Mouse (Mus musculus) heart, embryonic 13.5 days (tissue): ENCODE results near the gene Prss16. TPM values are rescaled to one million over a fixed set of nuclear protein-coding genes. Genes with fewer than 3 reads are reported as not detected.
"Not testable (repeated sequence)": the region's sequence is repeated elsewhere in the genome, so short reads cannot be mapped to it uniquely, and the experiment has no call there.

Experiments used
- ATAC-seq: fragments of 200-750 bp; cut with Nextera tagmentation; 2 replicates; pipeline ENCODE4 v1.8.0; 2017; ENCODE audit warnings: moderate TSS enrichment; ENCODE audit not compliant: insufficient number of reproducible peaks, low FRiP score, low TSS enrichment; ENCODE audit errors: extremely low read depth
- H3K27ac ChIP-seq: fragments of 300-500 bp; sonication (generic); replicated peaks from 2 replicates; pipeline ENCODE4 v1.5.1; 2015; ENCODE audit warnings: moderate library complexity, mild to moderate bottlenecking, inconsistent platforms
- H3K27me3 ChIP-seq: fragments of 300-500 bp; sonication (generic); replicated peaks from 2 replicates; pipeline ENCODE4 v1.6.1; 2015; ENCODE audit warnings: mild to moderate bottlenecking, inconsistent platforms
- H3K36me3 ChIP-seq: fragments of 300-500 bp; sonication (generic); 2 replicates; pipeline ENCODE4 v1.6.1; 2015; ENCODE audit warnings: mild to moderate bottlenecking, inconsistent platforms
- H3K4me1 ChIP-seq: fragments of 300-500 bp; sonication (generic); 2 replicates; pipeline ENCODE4 v1.6.1; 2015; ENCODE audit warnings: inconsistent platforms
- H3K4me2 ChIP-seq: fragments of 300-500 bp; sonication (generic); 2 replicates; pipeline ENCODE4 v1.6.1; 2015; ENCODE audit warnings: inconsistent platforms, mild to moderate bottlenecking, moderate library complexity
- H3K4me3 ChIP-seq: fragments of 300-500 bp; sonication (generic); 2 replicates; pipeline ENCODE4 v1.5.1; 2015; ENCODE audit warnings: moderate library complexity, mild to moderate bottlenecking, inconsistent platforms
- H3K9ac ChIP-seq: fragments of 300-500 bp; sonication (generic); 2 replicates; pipeline ENCODE4 v1.6.1; 2015; ENCODE audit warnings: inconsistent platforms, mild to moderate bottlenecking, moderate library complexity
- H3K9me3 ChIP-seq: fragments of 300-500 bp; sonication (generic); 2 replicates; pipeline ENCODE4 v1.6.1; 2016; ENCODE audit warnings: inconsistent platforms
- WGBS: fragments of 180-500 bp; shearing (Covaris S2); methylation state at CpG from one replicate; pipeline ENCODE4 v1.1.7; 2015; ENCODE audit warnings: mixed read lengths; 5-methylcytosine and 5-hydroxymethylcytosine counted together
- polyA plus RNA-seq: library from polyadenylated mRNA; unstranded; fragments of >200 nt; fragmentation: Nextera tagmentation; extraction: Ambion mirVana; gene quantifications from 2 replicates; pipeline ENCODE4 v1.2.1, GENCODE M21; 2015

Prss16 gene
- polyA plus RNA-seq, 1 experiment from 2014 or later = 3.3 TPM

DNA sequence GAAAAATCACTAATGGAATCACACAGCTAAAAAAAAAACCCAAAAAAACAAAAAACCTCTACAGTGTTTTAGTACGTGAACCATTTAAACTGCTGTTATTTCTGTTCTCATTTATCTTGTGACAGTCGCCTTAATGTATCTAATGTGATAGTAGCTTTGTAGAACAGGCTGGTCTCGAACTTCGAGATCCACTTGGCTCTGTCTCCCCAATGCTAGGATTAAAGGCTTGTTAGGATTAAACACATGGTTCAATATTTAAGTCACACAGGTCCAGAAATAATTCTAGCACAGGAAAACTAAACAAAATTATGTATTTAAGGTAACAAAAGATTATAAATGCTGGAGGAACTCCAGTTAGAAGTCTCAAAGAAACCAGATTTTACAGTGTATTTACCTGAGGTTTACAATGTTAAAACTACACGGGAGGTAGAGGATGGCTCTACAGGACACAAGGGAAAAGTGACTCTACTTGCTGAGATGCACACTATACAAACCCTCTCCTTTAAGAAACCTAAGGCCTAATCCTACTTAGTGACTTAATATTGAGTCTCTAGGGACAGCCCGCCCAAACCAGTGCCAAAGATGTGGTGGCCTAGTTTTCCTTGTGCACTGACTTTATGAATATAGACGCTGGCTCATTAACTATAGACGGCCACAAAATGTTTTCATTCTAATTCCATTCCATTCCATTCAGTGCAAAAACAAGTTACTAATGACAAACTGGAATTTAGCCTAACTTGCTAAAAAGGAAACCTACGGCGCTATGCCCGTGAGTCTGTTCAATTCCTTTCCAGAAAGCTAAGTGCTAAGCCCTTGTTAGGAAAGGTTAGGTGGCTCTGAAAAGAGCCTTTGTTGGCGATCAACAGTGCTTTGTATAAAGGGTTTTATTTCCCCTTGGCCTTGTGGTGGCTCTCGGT lies 32.4 kb upstream of the Prss16 start:
- H3K4me3 ChIP-seq = peak overlapping the region; percentile 55
- H3K36me3 ChIP-seq = no peaks in the 10 kb centered on the region
- H3K4me1 ChIP-seq = peaks cover 38% of the 10 kb centered on the region
- H3K9ac ChIP-seq = peak overlapping the region; percentile 78
- peak overlapping the region; percentile 89 for H3K4me2 ChIP-seq
- ATAC-seq = no peak
- H3K27me3 ChIP-seq = no peaks in the 10 kb centered on the region
- H3K27ac ChIP-seq = peak overlapping the region; percentile 91
- H3K9me3 ChIP-seq = no peaks in the 10 kb centered on the region
- 5% methylated on average over 13 of the region's 13 CpGs for WGBS

DNA sequence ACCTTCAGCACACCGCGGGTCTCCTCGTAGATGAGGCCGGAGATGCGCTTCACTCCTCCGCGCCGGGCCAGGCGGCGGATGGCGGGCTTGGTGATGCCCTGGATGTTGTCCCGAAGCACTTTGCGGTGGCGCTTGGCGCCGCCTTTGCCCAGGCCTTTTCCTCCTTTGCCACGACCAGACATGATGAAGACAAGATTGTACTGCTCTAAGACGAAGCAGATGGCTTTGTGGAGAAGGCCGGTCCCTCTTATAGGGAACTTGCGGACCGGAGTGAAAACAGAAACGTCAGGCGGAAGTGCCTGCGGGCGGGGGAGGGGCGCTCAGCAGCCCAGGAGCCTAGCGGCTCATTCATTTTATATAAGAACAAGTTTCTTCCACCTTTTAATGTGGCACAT lies 31.6 kb upstream of the Prss16 start, which contains the start of gene Hist1h4i:
TSS of gene Hist1h4i (minus strand) at position 221 of the 395 bp plus-strand sequence.
- not testable (repeated sequence) for H3K9me3 ChIP-seq, H3K27me3 ChIP-seq, H3K36me3 ChIP-seq
- peak; percentile 65 for ATAC-seq
- Histone ChIP-seq H3K4me2 (peak within 1 kb of the TSS; percentile 89), H3K4me3 (peak within 1 kb of the TSS; percentile 55), H3K4me1 (peaks cover 46% of the 10 kb centered on the region), H3K9ac (peak within 1 kb of the TSS; percentile 83), H3K27ac (peak within 1 kb of the TSS; percentile 91)
- WGBS = under 1% methylated on average over 26 of the region's 27 CpGs

DNA sequence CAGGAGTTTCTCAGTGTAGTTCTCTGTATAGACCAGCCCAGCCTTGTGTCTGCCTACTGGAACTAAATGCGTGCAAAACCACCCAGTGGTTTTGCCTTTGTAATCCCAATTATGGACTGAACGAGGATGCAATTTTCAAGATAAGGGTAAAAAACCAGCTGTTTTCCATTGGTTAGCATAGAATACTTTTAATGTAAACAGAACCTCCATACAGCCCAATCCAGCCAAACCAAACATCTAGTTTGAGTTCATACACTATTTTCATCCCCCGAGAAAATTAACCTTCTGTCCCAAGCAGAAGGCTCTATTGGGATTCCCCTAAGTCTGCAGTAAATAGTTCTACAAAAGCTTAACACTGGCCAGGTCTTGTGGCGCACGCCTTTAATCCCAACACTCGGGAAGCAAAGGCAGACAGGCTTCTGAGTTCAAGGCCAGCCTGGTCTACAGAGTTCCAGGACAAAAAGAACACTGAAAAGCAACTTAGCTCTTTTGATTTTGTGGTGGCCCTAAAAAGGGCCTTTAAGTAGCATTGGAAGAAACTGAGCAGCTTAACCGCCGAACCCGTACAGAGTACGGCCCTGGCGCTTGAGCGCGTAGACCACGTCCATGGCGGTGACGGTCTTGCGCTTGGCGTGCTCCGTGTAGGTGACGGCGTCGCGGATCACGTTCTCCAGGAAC lies 31.1 kb upstream of the Prss16 start:
- Histone ChIP-seq H3K27me3 (no peaks in the 10 kb centered on the region), H3K27ac (peak overlapping the region; percentile 91), H3K9me3 (no peaks in the 10 kb centered on the region), H3K4me3 (peak overlapping the region; percentile 55), H3K9ac (peak overlapping the region; percentile 83), H3K4me1 (peaks cover 47% of the 10 kb centered on the region), H3K36me3 (no peaks in the 10 kb centered on the region), H3K4me2 (peak overlapping the region; percentile 89)
- ATAC-seq = no peak
- WGBS = 1% methylated on average over 23 of the region's 24 CpGs

DNA sequence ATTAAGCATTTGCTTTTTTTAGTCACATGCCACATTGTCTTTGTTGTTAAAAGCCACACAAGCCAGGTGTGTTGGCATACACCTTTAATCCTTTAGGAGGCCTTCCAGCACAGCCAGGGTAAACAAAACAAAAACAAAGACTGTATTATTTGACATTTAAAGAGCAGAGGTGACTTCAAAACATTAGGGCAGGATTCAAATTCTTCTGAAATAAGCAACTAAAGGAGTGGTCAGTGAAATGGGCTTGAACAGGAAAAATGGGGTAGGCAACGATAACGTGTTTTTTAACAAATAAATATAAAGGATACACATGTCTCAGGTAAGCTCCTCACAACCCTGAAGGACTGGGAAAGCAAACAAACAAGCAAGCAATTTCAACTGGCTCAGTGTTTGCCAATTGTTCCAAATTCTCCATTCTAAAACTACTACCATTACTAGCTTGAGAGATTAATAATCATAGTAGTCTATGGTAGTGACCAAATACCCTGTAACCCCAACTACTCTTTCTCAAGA lies 30.5 kb upstream of the Prss16 start:
- Histone ChIP-seq H3K4me2 (peak overlapping the region; percentile 89), H3K9ac (peak overlapping the region; percentile 83), H3K36me3 (no peaks in the 10 kb centered on the region), H3K4me3 (peak overlapping the region; percentile 55), H3K27ac (peak overlapping the region; percentile 91), H3K27me3 (no peaks in the 10 kb centered on the region), H3K4me1 (peaks cover 47% of the 10 kb centered on the region), H3K9me3 (no peaks in the 10 kb centered on the region)
- WGBS = 10% methylated on average over 2 of the region's 2 CpGs
- ATAC-seq = no peak

DNA sequence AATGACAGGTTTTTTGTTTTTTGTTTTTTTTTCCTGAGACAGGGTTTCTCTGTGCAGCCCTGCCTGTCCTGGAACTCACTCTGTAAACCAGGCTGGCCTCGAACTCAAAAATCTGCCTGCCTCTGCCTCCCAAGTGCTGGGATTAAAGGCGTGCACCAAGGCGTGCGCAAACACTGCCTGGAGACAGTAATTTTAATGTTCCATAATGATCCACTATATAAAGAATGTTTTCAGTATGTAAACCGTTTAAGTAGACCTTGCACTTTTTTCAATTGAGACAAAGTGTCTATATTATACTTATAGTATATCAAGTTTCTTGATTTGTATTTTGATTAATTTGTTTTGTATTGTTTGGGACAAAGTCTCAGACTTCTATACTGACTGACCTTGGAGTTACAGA lies 29.8 kb upstream of the Prss16 start:
- Histone ChIP-seq H3K27ac (no peak overlapping the region), H3K9ac (no peak overlapping the region), H3K4me1 (peaks cover 50% of the 10 kb centered on the region), H3K9me3 (no peaks in the 10 kb centered on the region), H3K4me3 (no peak overlapping the region), H3K36me3 (no peaks in the 10 kb centered on the region), H3K27me3 (no peaks in the 10 kb centered on the region), H3K4me2 (peak overlapping the region; percentile 89)
- no peak for ATAC-seq
- WGBS = 69% methylated on average over 5 of the region's 5 CpGs

DNA sequence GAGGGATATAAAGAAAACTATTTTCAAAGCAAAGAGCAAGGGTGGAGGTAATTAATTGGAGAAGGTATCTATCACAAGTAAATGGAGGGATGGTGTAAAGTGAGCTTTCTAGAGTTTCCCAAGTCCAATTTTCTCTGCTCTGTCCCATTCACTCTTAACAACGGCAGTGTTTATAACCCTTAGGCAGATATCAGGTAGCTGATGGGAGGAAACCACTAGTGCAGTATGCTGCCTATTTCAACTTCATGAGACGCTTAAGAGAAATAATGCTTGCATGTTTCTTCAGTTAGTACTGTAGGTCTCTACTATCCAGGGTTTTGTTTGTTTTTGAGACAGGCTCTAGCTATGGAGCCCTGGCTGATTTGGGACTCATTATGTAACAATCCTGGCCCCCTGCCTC lies 27.9 kb upstream of the Prss16 start:
- Histone ChIP-seq H3K9me3 (no peaks in the 10 kb centered on the region), H3K27me3 (no peaks in the 10 kb centered on the region), H3K36me3 (no peaks in the 10 kb centered on the region), H3K27ac (no peak overlapping the region), H3K4me2 (peak overlapping the region; percentile 78; the same call in 1 of the 2 replicates), H3K4me3 (no peak overlapping the region), H3K4me1 (peaks cover 50% of the 10 kb centered on the region), H3K9ac (no peak overlapping the region)
- WGBS = 80% methylated on average over 2 of the region's 2 CpGs
- no peak for ATAC-seq

DNA sequence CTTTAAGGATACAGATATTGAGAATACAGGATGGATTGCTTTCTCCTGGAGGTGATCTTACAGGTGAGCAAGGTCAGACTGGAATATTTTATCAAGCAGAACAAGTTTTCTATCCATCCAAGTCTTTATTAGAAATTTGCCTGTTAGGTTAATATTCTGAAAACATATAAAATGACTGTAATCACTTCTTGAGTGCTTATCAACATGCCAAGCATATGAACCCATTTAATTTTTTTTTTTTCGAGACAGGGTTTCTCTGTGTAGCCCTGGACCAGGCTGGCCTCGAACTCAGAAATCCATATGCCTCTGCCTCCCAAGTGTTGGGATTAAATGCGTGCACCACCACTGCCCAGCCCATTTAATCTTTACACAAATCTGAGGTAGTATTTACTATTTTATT lies 27.4 kb upstream of the Prss16 start:
- peak overlapping the region; percentile 53 for H3K4me3 ChIP-seq
- H3K4me1 ChIP-seq = peaks cover 47% of the 10 kb centered on the region
- peak overlapping the region; percentile 79 for H3K9ac ChIP-seq
- peak overlapping the region; percentile 78 for H3K4me2 ChIP-seq
- no peaks in the 10 kb centered on the region for H3K9me3 ChIP-seq
- no peaks in the 10 kb centered on the region for H3K27me3 ChIP-seq
- 65% methylated on average over 3 of the region's 3 CpGs for WGBS
- H3K36me3 ChIP-seq = no peaks in the 10 kb centered on the region
- H3K27ac ChIP-seq = peak overlapping the region; percentile 81
- ATAC-seq = no peak

DNA sequence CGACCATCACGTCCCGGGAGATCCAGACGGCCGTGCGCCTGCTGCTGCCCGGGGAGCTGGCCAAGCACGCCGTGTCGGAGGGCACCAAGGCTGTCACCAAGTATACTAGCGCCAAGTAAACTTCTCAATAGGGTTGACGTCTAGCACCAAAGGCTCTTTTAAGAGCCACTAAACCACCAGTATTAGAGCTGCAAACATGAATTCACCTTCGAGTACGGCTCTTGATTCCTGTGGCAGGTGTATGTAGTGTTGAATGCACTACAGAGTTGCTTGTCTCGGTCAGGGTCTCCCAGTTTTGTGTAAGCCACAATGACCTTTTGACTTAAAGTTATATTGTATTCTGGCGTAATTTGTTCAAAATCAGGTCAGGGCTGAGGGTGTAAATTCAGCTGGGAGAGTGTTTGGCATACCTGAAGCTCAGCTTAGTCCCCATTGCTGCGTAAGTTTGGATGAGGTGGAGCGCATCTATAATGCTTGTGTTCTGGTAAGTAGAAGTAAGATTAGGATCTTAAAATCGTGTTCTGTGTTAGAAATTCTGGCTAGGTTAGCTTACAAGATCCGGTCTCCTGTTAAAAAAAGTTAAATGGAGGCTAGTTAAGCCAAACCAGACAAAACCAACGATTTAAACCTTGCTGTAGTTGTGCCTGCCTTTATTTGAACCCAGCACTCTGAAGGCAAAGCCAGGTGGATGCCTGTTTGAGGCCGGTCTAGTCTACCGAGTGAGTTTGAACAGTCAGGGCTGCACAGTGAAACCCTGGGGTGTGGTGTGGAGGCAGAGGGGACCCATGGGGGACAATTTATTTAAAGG lies 26.8 kb upstream of the Prss16 start:
- peak overlapping the region; percentile 53 for H3K4me3 ChIP-seq
- H3K4me2 ChIP-seq = peak overlapping the region; percentile 78
- no peak for ATAC-seq
- H3K9me3 ChIP-seq = no peaks in the 10 kb centered on the region
- H3K9ac ChIP-seq = peak overlapping the region; percentile 79
- no peaks in the 10 kb centered on the region for H3K27me3 ChIP-seq
- peak overlapping the region; percentile 81 for H3K27ac ChIP-seq
- H3K4me1 ChIP-seq = peaks cover 42% of the 10 kb centered on the region
- no peaks in the 10 kb centered on the region for H3K36me3 ChIP-seq
- WGBS = 4% methylated on average over 20 of the region's 23 CpGs

DNA sequence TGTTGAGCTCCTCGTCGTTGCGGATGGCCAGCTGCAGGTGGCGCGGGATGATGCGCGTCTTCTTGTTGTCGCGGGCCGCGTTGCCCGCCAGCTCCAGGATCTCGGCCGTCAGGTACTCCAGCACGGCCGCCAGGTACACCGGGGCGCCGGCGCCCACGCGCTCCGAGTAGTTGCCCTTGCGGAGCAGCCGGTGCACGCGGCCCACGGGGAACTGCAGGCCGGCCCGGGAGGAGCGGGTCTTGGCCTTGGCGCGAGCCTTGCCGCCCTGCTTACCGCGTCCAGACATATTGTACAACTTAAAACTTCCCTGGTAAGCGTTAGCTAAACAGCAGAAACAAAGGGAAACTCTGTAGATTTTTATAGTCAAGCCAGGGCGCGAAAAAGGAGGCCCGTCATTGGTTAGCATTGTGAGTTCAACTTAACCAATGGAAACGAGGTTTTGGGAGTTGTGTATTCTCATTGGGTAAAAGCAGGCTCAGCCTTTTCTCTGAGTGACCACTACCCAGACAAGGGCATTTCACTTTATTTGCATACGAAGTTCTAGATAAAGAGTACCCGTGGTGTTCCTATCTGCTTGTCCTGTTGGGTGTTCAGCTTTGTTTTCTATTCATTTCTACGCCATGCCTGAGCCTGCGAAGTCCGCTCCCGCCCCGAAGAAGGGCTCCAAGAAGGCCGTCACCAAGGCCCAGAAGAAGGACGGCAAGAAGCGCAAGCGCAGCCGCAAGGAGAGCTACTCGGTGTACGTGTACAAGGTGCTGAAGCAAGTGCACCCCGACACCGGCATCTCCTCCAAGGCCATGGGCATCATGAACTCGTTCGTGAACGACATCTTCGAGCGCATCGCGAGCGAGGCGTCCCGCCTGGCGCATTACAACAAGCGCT lies 26.0 kb upstream of the Prss16 start, which contains the start of the genes Hist1h2ah and Hist1h2bk:
TSS of gene Hist1h2ah (minus strand) at position 302 of the 882 bp plus-strand sequence.
TSS of gene Hist1h2bk (plus strand) at position 604 of the 882 bp plus-strand sequence.
- 0% methylated on average over 26 of the region's 69 CpGs for whole genome bisulfite sequencing
- H3K9me3 ChIP-seq, H3K36me3 ChIP-seq, H3K27me3 ChIP-seq: not testable (repeated sequence)
- Histone ChIP-seq H3K4me2 (peak within 1 kb of the TSS; percentile 78), H3K4me1 (peaks cover 38% of the 10 kb centered on the region), H3K9ac (peak within 1 kb of the TSS; percentile 84), H3K4me3 (peak within 1 kb of the TSS; percentile 53), H3K27ac (peak within 1 kb of the TSS; percentile 81)
- ATAC-seq = peak; percentile 85
